Mouse (Mus musculus): ENCODE measurements around the gene Cerk. TPM values are rescaled to one million over a fixed set of nuclear protein-coding genes. Genes with fewer than 3 reads are reported as not detected.
A peak's percentile ranks its signal among the peaks of the same experiment; 100 is the strongest.

Cerk gene
- polyA plus RNA-seq, 1 experiment from 2014 or later: 22.3 TPM

DNA sequence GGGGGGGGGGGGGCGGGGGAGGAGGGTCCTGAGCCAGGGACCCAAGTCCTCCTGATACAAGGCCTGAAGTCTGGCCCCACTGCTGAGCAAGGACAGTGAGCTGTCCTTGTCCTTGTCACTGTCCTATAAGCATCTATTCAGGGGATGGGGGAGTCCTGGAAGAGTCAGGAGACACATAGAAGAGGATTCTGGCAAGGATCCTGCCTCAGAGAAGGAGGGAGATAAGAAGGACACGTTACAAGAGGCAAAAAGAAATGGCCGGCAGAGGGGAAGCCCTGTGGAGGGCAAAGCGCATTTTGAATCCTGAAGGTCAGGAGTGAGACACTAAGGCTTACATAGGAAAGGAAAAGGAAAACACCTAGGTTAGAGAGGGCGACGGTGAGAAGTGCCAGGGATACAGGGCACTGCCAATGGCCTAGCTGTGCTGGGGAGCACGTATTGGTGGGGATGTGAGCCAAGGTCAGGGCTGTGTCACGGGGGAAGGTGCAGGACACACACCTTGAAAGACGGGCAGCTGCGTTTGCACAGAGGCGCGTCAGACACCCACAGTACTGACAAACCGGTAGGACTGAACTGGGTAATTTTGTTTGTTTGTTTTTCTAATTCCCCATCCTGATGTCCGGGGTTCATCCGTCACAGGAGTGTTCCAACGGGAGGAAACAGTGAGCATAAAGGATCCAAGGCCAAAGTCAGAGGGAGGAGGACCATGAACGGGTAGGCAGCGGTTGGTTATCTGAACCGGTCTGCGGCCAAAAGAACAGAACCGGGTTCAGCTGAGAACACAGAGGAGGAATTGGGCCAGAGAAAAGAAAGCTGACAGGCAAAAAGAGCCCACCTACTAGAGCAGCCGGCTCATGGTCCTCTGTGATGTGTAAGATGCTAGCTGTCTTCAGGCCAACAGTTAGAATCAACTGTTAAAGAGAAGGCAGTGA, 8.9 kb downstream of the Cerk start:
- no peak for ATAC-seq
- Histone ChIP-seq H3K36me3 (no peaks in the 10 kb centered on the region), H3K9ac (replicated peaks) (no peak overlapping the region), H3K4me3 (replicated peaks) (no peak overlapping the region), H3K4me2 (replicated peaks) (no peak overlapping the region), H3K9me3 (no peaks in the 10 kb centered on the region), H3K27me3 (no peaks in the 10 kb centered on the region), H3K27ac (no peak overlapping the region), H3K4me1 (replicated peaks) (peaks cover 19% of the 10 kb centered on the region)
- 86% methylated on average over 22 of the region's 22 CpGs for WGBS

DNA sequence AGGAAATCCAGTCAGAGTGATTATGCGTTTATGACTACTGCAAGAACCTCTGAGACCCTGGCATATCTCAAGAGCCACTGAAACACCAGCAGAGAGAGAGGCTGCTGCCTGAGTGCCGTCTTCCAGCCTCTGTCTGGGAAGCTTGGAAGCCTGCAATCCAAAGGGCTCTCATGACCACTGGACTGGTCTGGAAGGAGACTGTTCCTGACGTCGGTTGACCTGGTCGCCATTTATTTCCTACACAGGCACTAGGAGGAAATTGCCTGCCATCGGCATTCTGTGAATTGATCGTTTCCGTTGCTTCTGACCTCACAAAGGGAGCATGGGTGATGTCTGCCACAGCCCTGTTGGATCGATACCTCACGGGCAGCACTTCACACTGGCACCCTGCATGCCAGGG, 9.8 kb downstream of the Cerk start:
- Histone ChIP-seq H3K9me3 (no peaks in the 10 kb centered on the region), H3K36me3 (no peaks in the 10 kb centered on the region), H3K4me3 (replicated peaks) (no peak overlapping the region), H3K27ac (no peak overlapping the region), H3K9ac (replicated peaks) (no peak overlapping the region), H3K4me1 (replicated peaks) (peaks cover 14% of the 10 kb centered on the region), H3K4me2 (replicated peaks) (no peak overlapping the region), H3K27me3 (no peaks in the 10 kb centered on the region)
- ATAC-seq: no peak
- WGBS: 89% methylated on average over 10 of the region's 10 CpGs

DNA sequence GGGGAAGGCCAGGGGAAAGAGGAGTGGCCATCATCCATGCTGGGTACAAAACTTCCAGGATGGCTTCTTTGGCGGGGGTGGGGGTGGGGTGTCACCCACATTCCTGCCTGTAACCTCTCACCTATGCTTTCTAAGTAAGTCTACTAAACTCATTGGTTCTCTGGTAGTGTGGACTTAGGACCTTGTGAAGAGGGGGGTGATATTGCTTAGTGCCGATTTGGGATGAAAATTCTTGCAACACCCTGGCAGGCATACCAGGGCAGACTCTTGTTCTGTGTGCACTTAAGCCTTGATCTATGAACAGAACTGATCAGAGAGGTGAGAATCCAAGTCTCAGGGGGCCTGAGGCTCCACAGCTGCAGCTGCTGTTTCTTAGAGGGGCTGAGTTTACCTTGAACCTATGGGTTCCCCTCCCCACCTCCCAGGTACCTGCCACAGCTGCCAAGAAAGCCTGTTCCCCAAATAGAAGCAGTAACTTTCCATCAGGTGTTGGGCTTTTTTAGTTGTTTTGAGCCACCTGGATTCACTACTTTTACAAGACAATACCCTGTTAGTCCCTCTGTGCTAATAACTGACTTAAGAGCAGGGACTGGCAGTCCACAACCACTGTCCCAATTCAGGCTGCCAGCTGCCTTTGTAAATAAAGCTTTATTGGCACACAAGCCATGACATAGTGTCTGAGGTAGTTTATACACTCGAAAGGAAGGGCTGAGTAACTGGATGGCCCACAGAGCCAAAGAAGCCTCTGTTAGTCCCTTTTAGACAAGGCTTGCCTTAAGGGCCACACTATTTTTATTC, 10.5 kb downstream of the Cerk start:
- H3K36me3 ChIP-seq: no peaks in the 10 kb centered on the region
- H3K4me1 ChIP-seq (replicated peaks): peaks cover 14% of the 10 kb centered on the region
- H3K9me3 ChIP-seq: no peaks in the 10 kb centered on the region
- no peak overlapping the region for H3K4me2 ChIP-seq (replicated peaks)
- no peak overlapping the region for H3K9ac ChIP-seq (replicated peaks)
- WGBS: 83% methylated on average over 3 of the region's 3 CpGs
- H3K27ac ChIP-seq: no peak overlapping the region
- no peaks in the 10 kb centered on the region for H3K27me3 ChIP-seq
- no peak overlapping the region for H3K4me3 ChIP-seq (replicated peaks)
- ATAC-seq: no peak

DNA sequence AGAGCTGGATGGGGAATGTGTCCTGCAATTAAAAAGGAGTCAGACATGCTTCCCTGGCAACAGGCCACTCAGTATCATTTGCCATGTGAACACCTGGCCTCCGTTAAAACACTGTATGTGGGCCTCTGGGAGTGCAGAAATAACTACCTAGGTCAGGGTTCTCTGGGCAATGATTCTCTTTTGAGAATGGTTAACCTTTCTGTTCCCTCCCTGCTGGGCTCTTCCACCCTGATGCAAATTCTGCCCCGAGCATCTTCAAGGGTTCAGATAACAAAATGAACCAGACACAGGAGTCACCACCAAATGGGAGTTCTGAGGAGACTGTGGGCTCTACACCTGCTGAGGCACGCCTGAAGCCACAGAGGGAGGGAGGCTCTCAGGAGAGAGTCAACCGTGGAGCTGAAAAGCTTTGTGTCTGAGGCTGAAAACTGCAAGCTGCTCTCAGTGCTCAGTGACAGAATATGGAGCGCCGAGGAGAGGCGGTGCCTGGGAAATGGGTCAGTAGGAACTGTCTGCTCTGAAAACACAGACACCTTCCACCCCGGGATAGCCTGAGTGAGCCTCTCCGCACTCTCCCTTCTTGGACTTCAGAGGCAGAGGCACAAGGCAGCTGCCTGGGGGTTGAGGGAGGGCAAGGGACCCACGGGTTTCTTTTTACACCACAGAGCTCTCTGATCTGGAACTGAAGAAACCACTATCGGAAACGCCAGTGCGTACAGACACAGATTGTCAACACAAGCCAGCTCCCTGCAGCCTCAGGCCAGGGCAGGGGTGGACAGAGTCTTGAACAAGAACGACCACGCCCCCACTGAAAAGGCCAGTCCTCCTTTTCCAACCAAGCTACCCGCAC, 12.6 kb downstream of the Cerk start:
- no peak overlapping the region for H3K4me3 ChIP-seq (replicated peaks)
- H3K4me1 ChIP-seq (replicated peaks): peaks cover 28% of the 10 kb centered on the region
- no peaks in the 10 kb centered on the region for H3K27me3 ChIP-seq
- no peak for ATAC-seq
- 0 out of 2 replicates have a peak overlapping the region, but pooled peaks have one; percentile 7 for H3K9ac ChIP-seq (replicated peaks)
- no peaks in the 10 kb centered on the region for H3K36me3 ChIP-seq
- 44% methylated on average over 16 of the region's 16 CpGs for WGBS
- no peaks in the 10 kb centered on the region for H3K9me3 ChIP-seq
- H3K4me2 ChIP-seq (replicated peaks): no peak overlapping the region
- H3K27ac ChIP-seq: no peak overlapping the region

DNA sequence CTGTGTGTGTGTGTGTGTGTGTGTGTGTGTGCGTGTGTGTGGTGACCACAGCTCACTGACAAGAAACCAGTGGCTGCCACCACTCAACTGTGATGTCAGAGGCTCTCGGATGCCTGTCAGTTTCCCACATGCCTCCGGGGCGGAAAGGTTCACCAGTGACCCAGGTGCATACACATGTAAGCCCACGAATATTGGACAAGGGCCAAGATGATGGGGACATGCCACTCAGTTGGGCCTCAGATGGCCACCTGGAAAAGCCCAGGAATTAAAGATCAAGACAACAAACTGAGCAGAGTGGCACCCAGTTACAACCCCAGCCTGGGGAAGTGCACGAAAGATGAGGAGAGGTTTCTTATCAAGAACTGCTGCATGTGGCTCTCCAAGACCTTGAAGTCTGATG, 13.4 kb downstream of the Cerk start:
- Histone ChIP-seq H3K4me2 (replicated peaks) (no peak overlapping the region), H3K27me3 (no peaks in the 10 kb centered on the region), H3K27ac (no peak overlapping the region), H3K4me1 (replicated peaks) (peaks cover 32% of the 10 kb centered on the region), H3K4me3 (replicated peaks) (no peak overlapping the region), H3K9ac (replicated peaks) (no peak overlapping the region), H3K36me3 (no peaks in the 10 kb centered on the region), H3K9me3 (no peaks in the 10 kb centered on the region)
- ATAC-seq: no peak
- WGBS: 92% methylated on average over 6 of the region's 6 CpGs

DNA sequence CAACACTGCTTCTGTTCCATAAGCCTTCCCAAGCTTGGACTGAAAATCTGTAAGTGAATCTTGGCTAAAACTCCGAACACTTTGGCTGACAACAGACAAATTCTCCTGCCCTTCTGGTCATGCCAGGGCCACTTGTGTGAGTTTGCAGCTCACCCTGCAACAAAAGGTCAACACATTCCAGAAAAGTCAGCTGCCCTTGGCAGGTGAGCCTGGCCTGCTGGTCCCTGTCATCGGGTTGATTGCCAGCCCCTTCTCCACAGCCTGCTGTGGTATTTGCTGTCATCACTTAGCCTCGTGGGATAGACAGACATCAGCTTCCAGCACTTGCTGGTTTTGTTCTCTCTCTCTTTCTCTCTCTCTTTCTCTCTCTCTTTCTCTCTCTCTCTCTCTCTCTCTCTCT, 13.8 kb downstream of the Cerk start:
- no peaks in the 10 kb centered on the region for H3K36me3 ChIP-seq
- no peak for ATAC-seq
- 84% methylated on average over 3 of the region's 3 CpGs for WGBS
- no peak overlapping the region for H3K4me3 ChIP-seq (replicated peaks)
- H3K9me3 ChIP-seq: no peaks in the 10 kb centered on the region
- H3K27ac ChIP-seq: no peak overlapping the region
- H3K27me3 ChIP-seq: no peaks in the 10 kb centered on the region
- H3K4me2 ChIP-seq (replicated peaks): no peak overlapping the region
- H3K9ac ChIP-seq (replicated peaks): no peak overlapping the region
- H3K4me1 ChIP-seq (replicated peaks): peaks cover 32% of the 10 kb centered on the region

DNA sequence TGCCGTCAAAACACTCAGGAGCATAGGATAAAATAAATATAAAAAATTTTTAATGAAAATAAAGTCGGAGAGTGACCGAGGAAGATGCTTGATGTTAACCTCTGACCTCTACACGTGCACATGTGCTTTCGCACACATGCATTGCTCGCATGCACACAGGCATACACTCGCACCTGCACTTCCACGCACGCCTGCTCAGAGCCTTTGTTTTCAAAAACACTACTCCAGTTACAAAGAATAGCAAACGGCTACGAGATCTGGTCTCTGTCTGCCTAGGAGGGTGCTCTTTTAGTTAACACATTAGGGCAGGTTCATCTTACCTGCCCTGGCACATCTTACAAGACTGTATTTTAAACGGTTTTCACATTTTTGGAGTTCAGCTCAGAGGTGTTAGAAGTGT, 14.6 kb downstream of the Cerk start:
- Histone ChIP-seq H3K27ac (no peak overlapping the region), H3K36me3 (no peaks in the 10 kb centered on the region), H3K4me1 (replicated peaks) (peaks cover 32% of the 10 kb centered on the region), H3K9ac (replicated peaks) (no peak overlapping the region), H3K4me3 (replicated peaks) (no peak overlapping the region), H3K27me3 (no peaks in the 10 kb centered on the region), H3K9me3 (no peaks in the 10 kb centered on the region), H3K4me2 (replicated peaks) (no peak overlapping the region)
- ATAC-seq: no peak
- 80% methylated on average over 12 of the region's 12 CpGs for WGBS

DNA sequence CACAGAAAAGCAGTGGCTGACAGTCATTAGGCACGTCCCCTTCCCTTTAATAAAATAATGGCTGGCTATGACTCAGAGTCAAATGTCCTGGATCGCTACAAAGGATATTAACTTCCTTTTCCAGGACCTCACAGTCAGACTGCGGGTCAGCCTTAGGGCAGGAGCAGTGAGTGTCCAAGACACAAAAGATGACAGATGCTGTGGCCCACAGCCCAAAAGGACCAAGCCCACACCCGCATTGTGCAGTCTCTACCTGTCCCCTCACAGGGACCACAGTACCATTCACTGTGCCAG, 16.2 kb downstream of the Cerk start:
- Histone ChIP-seq H3K9ac (replicated peaks) (no peak overlapping the region), H3K36me3 (peaks cover 4% of the 10 kb centered on the region), H3K4me2 (replicated peaks) (no peak overlapping the region), H3K4me3 (replicated peaks) (no peak overlapping the region), H3K9me3 (no peaks in the 10 kb centered on the region), H3K27ac (no peak overlapping the region), H3K27me3 (no peaks in the 10 kb centered on the region), H3K4me1 (replicated peaks) (peaks cover 32% of the 10 kb centered on the region)
- 91% methylated on average over 4 of the region's 4 CpGs for WGBS
- no peak for ATAC-seq

DNA sequence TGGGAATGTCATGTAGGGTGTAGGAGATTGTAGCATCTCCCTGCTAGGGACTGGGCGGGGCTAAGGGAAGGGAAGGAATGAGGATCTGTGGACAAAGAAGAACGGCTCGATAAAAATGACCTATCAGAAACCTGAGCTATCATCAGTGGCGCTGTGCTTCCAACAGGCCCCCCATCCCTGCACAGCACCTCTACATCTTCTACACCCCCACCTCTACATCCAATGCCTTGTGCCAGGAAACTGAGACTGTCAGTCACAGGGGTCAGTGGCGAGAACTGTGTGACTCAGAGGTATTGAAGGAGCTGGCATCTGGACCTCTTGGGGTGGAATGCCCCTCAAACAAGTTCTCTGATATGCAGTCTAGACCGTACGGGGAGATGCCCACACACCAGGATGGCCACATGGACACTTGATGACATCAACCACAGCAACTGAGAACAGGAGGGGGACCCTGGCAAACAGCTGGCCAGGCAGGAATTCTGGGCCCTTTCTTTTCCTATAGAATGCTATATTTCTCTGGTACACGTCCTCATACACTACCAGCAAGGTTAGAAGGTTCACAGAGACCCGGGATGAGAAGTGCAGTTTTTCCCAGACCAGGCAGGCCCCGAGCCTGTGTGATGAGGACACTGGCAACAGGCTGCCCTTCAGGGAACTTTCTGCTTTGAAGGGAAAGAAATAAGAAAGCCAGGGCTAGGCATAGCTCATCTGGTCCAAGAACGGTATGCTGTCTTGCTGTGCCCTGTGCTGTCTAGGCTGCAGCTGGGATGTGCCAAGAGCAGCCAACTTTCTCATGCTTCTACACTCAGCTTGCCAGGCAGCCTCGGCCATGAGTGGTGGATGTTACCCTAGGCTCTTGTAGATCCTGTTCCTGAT, 16.8 kb downstream of the Cerk start:
- H3K9me3 ChIP-seq: no peaks in the 10 kb centered on the region
- H3K4me1 ChIP-seq (replicated peaks): peaks cover 32% of the 10 kb centered on the region
- peaks cover 8% of the 10 kb centered on the region for H3K36me3 ChIP-seq
- H3K27ac ChIP-seq: no peak overlapping the region
- H3K4me3 ChIP-seq (replicated peaks): no peak overlapping the region
- no peaks in the 10 kb centered on the region for H3K27me3 ChIP-seq
- H3K4me2 ChIP-seq (replicated peaks): no peak overlapping the region
- WGBS: 81% methylated on average over 12 of the region's 12 CpGs
- no peak overlapping the region for H3K9ac ChIP-seq (replicated peaks)
- ATAC-seq: 0 out of 2 replicates have a peak, but pooled peaks have one; percentile 12

DNA sequence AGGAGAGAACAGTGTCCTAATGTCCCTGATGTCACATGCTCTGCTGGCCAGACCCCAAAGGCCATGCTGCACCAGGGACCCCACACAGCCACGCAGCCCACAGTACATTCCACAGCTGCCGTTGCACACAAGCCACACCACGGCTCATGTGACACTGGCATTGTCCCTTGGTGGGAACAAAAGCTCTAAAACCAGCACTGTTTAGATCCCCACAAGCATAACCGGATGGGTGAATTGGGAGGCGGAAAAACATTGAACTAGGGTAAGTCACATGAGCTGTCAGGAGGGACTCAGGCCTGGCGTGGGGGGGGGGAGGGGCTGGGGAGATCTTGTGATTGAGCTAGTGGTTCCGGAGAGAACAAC, 17.5 kb downstream of the Cerk start:
- H3K9ac ChIP-seq (replicated peaks): 0 out of 2 replicates have a peak overlapping the region, but pooled peaks have one; percentile 6
- peak; percentile 43 for ATAC-seq
- H3K27ac ChIP-seq: no peak overlapping the region
- no peaks in the 10 kb centered on the region for H3K9me3 ChIP-seq
- H3K4me2 ChIP-seq (replicated peaks): no peak overlapping the region
- 21% methylated on average over 7 of the region's 7 CpGs for WGBS
- H3K4me1 ChIP-seq (replicated peaks): peaks cover 25% of the 10 kb centered on the region
- no peak overlapping the region for H3K4me3 ChIP-seq (replicated peaks)
- H3K27me3 ChIP-seq: no peaks in the 10 kb centered on the region
- peaks cover 14% of the 10 kb centered on the region for H3K36me3 ChIP-seq

DNA sequence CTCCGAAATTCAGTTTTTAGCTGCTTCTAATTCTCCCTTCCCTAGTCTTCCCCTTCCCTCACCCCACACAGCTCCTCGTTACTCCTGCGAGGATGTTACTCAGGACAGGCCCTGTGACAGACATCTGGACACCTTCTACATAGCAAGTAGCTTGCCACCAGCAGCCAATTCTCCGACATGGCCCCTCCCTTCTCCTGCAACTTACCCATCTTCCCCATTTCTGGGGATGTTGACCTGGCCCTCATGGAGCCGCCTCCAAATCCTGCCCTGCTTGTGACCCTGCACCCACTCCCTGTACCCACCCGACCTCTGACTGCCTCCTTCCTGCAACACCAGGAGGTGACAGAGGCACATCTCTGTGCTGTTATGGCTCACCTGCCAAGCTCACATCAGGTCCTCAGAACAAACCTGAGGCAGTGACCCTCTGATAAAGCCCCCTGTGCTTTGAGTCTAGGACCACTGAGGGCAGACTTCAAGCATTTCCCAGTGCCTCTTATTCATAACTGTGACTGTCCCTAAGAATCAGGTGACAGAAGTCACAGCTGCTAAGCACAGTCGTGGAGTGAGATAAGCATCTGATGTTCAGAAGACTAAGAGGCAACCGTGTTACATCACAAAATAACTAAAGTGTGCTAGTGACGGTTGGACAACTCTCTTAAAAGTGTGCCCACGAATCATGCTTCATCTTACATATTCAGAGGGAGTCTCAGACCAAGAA, 18.0 kb downstream of the Cerk start:
- Histone ChIP-seq H3K27ac (no peak overlapping the region), H3K4me1 (replicated peaks) (peaks cover 21% of the 10 kb centered on the region), H3K4me2 (replicated peaks) (no peak overlapping the region), H3K9me3 (no peaks in the 10 kb centered on the region), H3K4me3 (replicated peaks) (no peak overlapping the region), H3K36me3 (peaks cover 16% of the 10 kb centered on the region), H3K27me3 (no peaks in the 10 kb centered on the region), H3K9ac (replicated peaks) (no peak overlapping the region)
- ATAC-seq: no peak
- 85% methylated on average over 10 of the region's 10 CpGs for WGBS
